Mouse (Mus musculus) mesoderm, embryonic 11.5 days (tissue): ENCODE measurements around the gene Pbx1.

Experiments used
- DNase-seq: peaks from one replicate; pipeline ENCODE4 v3.0.0-alpha.2; 2012; ENCODE audit warnings: low read depth, low spot score

Gene Pbx1

DNA sequence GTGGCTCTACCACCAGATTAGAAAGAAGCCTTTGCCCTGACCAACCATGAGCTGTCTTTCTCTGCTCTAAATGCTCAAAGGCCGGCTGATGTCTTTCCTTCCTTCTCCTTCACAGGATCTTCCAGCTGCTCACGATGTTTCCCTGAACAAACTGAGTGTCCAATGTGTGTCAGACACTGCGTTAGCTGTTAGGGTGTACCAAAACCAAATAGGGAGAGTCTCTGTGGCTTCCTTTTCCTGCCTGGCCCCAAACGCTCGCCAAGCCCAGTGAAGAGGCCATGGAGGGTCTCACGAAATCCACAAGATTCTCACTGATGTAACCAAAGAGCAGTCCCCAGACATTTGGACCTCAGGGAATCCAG, 47.5 kb downstream of the Pbx1 start:
- no peak for DNase-seq

DNA sequence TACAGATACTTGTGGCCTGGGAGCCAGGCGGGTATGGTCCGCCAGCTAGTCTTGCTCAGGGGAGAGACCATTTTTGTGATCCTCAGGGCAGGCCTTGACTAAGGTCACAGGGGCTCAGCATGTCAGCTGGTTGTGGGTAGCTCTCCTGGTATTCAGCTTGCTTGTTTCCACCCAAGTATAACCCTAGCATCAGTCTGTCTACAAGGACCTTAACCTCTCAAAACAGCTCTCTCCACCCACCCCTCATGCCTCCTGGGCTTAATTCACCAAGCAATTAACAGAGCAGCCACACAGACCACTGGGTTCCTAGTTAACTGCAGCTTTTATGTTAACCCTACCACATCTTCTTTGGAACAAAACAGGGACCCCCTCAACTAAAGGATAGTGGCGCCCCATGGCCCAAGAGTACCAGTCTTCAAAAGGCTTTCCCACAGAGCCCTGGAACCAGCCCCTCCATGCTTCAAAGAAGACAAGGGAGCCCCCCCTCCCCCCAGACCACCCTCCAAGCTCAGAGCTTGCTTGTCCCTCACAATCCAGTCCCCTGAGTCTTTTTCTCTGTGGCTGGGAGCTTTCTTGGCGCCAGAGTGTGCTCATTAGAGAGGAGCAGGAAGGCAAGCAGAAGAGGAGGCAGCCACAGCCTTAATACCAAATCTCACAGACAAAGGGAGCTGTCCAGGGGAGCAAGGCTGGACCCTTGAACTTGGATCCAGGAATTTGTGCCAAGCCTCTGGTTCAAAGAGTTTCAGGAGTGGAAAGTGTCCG, 48.1 kb downstream of the Pbx1 start:
- no peak for DNase-seq

DNA sequence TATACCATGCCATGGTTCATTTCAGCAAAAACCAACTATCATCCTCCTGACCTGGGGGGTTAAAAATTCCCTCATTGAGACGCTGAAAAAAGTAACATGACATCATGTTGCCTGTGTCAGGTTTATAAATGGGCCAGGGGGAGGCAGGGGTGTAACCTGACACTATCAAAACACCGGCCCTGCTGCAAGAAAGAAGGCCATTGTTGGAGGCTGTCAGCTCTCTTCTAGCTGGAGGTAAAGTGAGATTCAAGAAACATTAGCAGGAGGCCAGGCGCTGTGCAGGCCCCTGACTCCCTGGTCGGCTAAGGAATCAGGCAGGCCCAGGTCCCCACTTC, 49.3 kb downstream of the Pbx1 start:
- DNase-seq, result peak; percentile 86

DNA sequence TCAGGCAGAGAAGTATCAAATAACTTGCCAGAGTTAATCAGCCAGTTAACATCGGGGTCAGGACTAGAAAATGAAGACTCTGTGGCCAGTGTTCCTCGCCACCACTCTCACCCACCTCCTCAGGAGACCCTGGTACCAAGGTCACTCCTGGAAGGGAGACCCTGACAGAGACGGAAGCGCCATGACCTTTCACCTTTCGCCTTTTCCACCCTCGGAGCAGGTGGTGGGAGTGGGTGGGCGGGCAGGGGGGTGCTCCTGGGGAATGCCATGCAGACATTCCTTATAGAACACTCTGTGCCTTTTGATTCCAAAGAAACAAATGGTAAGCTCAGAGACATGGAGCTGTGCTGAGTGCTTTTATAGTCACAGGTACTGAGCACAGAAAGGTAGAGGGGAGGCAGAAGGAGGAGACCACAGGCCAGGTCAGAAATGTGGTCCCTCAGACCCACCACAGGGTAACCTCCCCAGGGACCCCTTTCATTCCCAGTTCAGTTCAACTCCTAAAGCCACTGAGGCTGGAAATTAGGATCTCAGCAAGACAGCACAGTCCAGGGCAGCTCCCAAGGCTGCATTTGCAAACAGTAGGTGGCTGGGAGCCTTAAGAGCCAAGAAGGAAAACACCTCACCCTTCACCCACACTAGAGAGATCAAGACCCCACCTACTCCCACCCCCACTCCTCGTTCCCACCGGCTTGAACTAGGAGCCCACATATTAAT, 49.8 kb downstream of the Pbx1 start:
- no peak for DNase-seq

DNA sequence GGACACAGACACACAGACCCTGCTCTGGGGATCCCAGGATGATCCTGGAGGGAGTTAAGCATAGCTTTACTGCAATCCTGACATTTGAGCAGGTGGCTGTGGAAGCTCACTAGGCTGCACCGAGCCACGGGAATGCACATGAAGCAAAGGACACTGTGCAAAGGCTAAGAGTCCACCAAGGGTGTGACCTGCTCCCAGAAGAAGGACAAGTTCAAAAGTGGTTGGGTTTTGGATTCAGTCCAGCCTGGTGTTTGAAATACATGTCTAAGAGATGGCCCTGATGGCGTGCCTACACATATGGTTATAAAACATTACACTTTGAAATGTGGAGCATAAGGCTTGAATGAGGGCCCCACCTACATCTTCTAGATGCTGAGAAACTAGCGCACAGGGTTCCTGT, 50.6 kb downstream of the Pbx1 start:
- no peak for DNase-seq

DNA sequence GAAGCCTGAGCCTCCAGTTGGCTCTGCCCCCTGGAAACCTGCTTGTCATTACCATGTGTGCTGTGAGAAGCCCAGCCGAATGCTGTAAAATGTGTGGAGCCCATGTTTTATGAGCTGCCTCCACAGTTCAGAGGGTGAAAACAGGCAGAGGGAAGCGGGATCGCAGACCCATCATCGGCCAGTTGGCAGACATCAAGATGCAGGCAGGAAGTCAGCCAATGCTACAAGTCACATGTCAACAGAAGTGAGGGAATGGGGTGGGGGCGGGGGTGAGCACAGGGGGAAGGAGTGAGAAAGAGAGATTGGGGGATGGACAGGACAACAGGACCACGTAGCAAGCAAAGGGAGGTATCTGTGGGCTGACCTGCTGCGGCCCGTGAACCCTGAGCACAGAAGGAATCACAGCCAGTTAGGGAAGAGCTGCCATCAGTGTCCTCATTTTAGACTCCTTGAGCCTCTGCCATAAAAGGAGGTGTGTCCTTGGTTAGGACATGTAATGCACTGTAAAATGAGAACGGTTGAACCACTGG, 51.8 kb downstream of the Pbx1 start:
- DNase-seq, result peak; percentile 58

DNA sequence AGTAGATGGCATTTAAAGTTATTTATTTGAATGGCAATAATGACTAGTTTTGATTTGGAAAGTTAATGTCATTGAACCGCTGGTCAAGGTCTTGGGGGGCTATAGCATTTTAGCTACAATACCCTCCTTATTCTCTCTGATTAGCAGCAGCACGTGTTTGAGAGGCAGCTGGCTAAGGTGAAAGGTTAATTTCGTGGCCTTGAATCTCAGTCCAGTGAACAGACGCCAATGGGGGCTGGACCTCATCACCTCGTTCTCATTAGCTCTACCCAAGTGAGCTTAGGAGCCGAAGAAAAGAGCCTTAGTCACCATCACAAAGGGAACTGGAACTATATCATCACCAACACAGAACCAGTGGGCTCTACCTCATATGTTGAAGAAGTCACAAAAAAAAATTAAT, 54.4 kb downstream of the Pbx1 start:
- no peak for DNase-seq

DNA sequence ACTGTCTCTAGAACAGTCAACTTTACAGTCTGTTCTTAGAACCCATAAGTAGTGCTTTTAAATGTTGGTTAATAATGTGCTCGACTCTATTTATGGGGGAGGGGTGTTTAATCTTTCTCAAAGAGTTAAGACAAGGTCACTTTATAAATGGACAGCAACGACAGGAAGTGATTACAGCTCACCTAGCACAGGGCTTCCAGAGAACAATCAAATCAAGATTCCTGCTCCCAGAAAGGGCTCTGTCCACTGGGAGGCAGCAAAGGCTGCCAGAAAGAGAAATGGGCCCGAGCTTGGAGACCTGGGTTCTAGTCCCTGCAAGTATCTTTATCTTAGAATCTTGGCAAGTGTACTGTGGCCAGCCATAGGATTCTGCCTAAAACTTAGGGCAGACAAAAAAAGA, 55.7 kb downstream of the Pbx1 start:
- DNase-seq, result no peak

DNA sequence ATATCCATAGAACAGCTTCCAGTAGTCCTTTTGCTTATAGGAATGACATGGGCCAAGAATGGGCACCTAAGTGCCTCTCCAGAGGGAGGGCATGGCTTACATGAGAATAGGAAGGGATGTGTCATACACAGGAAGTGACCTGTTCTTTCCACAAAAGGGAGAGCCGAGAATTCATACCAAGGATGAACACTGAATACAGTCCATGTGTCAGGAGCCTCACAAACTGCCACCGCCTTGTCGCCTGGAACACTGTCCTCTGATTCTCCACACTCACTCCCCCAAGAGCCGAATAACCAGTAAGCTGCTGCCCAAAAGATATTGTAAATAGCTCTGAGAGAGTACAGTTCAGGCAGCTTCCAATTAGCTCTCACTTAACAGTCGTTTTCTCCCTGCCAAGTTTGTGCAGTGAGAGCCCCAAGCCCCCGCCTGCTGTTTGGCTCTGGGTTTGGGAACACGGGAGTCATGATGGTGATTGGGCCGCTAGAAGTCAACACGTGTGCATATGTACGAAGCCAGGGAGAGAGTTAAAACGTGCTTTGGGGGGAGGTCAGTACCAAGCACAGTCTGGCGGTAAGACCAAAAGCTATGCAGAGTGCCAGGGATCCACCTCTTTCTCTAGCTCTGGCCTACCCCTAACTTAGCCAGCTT, 57.0 kb downstream of the Pbx1 start:
- DNase-seq, result no peak

DNA sequence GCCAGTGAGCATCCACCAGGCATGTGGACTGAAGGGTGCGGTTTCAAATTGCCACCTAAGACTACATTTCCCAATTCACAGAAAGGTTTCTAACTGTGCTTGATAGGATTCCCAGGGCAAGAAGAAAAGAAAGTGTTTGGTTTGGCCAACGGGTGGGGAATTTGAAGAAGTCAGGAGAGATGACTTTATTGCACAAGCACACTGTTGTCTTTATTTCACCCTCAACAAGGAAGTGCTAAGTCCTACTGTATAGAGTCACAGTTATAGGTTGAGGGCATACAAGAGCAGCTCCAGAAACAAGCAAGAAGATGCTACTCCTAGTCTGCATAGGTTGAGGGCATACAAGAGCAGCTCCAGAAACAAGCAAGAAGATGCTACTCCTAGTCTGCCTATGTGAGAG, 60.0 kb downstream of the Pbx1 start:
- no peak for DNase-seq

DNA sequence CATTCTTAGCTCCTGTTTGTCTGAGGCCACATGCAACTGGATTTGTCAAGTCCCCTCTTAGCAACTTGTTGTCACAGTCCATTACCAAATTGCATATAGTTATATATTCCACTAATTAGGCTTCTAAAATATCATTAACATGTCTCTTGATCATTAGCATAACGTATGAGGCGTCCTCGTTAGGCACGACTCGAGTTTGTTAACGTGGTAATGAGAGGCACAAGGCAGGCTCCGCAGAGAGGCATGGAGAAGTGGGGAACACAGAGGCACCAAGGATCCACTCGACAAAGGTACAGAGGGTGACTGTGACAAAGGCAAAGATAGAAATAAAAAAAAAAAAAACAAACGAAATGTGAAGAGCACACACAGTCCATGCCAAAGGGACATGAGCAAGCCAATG, 61.1 kb downstream of the Pbx1 start:
- DNase-seq, result no peak

DNA sequence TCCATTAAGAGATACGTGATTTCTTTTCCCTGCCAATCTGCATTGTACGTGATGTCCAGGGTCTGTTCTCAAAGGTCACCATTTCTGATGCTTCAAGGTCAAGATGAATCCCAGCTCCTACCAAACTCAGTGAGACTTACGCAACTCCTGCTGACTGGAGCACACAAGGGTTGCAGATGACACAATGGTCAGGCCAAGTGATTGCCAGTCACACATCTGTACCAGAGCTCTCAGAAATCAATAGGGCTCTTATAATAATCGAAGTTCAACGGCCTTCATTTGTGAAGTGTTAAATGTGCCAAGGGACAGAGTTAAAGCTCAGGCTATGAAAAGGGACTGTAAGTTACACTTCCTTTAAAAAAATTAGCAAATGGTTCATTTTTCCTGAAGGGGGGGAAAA, 65.8 kb downstream of the Pbx1 start:
- DNase-seq, result no peak

DNA sequence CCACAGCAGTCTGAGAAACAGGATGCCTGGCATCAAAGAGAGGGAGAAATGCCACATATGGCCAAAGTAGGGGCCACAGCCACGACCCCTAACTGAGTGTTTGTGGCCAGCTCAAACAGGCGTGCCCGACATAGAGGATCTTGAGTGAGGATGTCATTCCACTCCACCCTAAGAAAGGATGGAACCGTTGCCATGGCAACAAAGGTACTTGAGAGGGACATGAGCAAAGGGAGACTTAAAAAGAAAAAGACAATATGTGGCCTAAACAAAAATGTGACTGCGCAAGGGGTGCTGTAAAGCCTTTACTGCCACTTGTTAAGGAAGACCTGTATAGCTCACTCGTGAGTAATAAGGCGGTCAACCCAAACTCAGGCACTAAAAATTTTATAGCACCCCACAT, 67.7 kb downstream of the Pbx1 start:
- DNase-seq, result no peak

DNA sequence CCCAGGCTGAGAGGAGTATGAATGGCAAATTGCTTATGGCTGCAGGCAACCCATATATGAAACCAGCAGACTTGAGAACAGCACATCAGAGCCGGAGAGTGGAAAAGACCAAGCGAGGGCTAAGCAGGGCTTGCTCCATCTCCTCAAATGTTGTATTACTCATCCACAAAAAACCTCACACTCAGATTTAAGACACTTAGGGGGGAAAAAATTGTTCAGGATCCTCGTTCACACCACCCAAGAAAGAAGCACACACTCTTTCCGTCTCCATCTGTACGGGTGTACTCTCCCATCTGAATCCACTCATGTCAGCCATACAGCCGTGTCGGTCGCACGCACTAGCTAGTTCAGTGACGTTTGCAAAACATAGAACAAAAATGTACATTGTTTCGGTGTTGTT, 69.0 kb downstream of the Pbx1 start:
- no peak for DNase-seq

DNA sequence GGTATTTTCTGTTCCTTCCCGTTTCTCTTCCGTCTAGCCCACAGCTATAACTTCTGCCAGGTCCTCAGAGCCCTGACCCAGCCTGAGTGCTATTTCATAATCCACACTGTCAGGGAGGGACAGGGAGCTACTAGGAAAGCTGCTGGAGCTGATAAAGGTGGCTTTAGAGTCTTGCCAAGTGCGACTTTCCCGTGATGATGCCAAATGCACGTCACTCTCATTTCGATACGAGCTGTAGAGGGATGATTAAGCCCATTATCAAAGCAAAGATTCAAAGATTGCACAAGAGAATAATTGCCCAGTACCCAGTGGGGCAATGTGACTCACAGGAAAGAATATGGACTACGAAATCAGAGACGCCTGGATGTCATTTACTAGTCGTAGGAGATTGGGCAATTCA, 69.6 kb downstream of the Pbx1 start:
- no peak for DNase-seq

DNA sequence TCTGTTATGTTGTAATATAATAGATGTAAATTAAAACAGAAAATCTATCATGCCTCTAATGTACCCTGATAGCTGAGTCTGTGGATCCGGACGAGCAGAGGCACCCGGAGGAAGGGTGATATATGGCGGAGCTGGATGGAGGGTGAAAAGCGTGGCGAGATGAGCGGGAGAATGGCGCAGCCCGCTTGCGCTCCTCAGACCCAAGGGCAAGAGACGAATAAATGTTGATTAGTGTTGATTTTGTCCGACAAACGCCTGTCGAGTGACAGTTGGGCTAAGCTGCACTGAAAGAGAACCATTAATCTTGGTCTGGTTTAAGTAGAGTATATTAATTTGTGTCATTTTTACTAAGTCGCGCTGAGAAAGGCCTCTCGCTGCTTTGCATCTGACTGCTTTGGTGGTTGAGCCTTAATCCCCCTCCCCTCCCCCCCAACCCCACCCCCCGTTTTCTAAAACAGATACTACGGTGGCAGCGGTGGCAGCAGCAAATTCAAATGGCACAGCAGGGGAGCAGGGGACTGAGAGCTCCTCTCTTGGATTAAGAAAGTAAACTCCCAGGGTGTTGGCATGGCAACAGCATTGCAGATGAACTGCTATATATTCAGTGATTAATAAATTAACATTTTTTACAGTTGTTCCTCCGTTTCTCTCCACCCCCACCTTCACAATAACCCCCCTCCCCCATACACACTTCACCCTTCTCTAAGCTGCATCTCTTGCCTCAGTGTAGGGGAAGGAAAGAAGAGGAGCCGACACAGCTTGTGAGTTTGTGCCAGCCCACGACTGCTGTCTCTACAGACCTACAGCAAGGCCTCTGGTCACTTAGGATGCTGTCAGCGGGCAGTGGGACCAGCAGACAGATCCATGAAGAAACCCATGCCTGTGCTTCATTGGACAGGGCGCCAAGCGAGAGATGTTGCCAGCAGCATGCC, 74.1 kb downstream of the Pbx1 start:
- DNase-seq, result peak; percentile 78

DNA sequence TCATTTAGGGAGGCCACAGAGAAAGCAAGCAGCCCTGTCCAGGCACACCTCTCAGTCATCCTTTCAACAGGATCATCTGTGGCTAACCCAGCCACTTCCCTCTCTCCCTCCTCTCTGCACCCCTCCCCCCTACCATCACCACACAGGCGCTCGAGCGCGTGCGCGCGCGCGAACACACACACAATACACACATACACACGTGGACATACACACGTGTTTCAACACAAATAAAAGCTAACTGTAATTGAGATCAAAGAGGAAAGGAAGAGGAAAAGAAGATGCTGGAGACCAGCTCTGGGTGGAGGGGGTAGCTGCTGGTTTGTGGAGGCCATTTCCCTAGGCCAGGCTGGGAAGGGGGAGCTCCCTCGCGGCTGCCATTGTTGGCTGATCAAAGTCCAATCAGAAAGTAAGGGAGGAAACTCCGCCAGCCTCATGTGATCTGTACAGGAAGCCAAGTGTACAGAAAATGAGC, 75.1 kb downstream of the Pbx1 start:
- no peak for DNase-seq

DNA sequence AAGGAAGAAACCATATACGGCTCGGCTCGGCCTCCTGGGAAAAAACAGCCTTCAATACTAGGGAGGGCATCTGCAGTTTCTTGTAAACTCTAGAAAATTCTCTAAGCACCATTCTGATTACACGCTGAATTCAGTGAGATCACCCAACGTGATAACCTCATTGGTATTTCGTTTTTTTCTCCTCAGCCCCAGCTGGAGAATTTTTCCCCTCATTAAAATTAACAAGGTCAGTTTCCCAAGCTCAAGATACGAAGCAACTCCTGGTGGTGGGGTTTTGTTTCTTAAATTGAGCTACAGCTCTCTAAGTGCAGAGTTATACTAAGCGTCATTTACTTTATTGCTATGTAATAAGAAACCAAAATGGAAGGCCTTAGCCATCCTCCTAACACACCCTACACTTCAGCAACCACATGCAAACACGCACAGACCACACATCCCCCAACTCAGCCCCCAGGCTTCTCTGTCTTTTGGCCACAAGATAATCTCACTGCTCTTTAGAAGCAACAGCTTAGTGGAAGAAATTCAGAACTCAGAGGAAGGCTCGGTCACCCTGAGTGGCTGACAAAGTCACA, 76.0 kb downstream of the Pbx1 start:
- no peak for DNase-seq

DNA sequence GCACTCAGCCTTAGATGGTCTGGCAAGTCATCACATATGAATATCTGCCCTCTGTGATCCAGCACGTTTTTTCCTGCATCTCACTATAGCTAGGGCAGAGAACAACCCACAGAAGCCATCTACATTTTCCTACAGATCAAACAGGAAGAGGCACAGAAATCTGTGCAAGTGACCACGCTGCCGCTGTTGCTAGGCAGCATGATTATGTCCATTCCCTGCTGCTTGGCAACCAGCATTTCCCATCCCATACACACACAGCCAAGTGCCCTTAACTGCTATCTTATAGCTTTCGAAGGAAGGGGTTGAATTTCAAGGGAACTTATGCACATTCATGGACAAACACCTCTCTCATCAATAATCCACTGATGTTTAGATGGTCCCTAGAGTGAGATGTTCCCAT, 77.1 kb downstream of the Pbx1 start:
- DNase-seq, result peak; percentile 73

DNA sequence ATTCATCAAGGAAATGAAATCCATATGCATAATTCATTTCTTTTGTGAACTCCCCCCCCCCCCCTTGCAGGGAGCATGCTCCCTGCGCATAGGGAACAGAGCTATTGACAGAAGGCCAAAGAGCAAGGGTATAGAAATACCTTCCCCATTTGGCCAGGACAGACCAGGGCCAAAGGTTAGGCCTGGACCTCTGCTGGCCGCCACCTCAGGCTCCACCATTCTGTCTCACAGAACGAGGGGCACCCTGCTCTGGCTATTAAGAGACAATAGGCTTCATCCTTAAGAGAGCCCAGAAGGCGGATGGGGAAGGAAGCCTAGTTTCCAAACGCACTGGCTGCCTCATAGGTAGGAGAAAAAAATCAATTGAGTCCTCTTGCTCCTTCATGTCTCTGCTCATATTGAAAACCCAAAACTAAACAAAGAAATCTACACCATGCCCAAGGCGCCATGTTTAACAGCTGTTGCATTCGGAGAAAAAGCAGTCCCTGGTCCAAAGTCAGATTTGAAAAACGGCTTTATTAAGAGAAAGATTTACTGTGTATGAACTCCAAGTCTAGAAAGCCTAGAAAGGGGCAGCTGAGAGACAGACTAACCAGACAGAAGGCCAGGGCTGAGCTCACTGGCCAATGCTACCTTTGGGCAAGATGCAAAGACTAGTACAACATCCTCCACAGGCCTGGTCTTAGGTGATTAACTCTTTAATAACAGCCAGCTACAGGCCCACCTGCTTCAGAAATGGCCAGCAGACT, 83.9 kb downstream of the Pbx1 start:
- no peak for DNase-seq

DNA sequence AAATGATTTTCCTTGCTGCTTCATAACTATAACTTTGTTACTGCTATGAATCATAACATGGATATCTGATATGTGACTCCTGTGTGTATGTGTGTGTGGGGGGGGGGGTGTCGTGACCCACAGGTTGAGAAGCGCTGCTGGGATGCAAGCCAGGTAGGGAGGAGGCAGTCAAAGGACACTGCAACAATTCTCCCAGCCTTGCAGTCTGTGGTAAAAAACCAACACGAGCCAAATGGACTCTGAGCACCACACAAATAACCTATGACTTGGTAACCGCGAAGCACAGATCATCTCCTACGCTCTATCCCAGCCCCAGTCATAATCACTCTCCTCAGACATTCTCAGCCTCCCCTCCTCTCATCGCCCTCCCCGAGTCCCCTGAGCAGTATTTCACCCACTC, 87.2 kb downstream of the Pbx1 start:
- DNase-seq, result no peak
